Mouse (Mus musculus): Measurements from ENCODE around the gene Emg1. TPM values are rescaled to one million over a fixed set of nuclear protein-coding genes. Genes with fewer than 3 reads are reported as not detected.
"Not testable (repeated sequence)": the region's sequence is repeated elsewhere in the genome, so short reads cannot be mapped to it uniquely, and the experiment has no call there.

Emg1 gene
- polyA plus RNA-seq, 1 experiment from 2014 or later: 175 TPM

DNA sequence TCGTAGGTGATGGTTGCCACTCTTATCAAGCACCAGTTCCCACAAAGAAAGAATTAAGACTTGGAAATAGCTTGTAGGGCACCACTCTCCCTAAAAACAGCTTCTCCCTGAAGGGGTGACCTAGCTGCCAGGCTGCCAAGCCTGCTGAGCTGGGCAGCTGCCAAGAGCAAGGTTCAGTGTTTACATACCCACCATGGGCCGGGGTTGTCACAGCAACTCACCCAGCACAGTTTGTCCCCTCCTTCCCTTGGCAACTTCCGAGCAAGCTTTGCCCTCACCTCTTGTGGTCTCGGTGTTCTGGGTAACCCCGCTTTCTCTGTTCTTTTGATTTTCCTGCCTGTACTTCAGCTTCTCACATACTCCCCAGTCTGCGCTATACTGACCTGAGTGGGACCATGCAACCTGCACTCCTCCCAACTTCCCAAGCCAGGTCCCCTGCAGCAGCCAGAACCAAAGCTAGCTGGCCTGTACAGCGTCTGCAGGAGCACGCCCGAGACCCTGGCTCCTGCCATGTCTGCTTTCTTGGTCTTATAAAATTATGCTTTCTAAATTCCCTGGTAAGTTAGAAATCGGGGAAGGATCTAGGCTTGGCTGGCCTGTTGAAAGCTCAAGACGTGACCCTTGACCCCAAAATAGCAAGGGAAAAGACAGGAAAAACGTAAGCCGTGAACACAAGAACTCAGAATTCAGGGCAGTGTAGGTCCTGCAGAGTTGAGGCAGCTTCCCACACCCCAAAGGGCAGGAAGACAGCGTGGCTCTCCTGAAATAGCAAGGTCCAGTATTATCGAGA lies 17.6 kb downstream of the Emg1 start:
- Histone ChIP-seq H3K27me3 (replicated peaks; ENCODE audit: control insufficient read depth, insufficient read depth, low read length) (no peaks in the 10 kb centered on the region), H3K4me2 (ENCODE audit: low read depth, low read length) (no peak overlapping the region), H3K4me3 (ENCODE audit: low read depth, low read length) (no peak overlapping the region), H3K36me3 (ENCODE audit: control insufficient read depth, insufficient read depth, low read length) (peaks cover 6% of the 10 kb centered on the region; the same call in 1 of the 2 replicates), H3K4me1 (ENCODE audit: control insufficient read depth, insufficient read depth, low read length) (peaks cover 6% of the 10 kb centered on the region; the same call in 1 of the 2 replicates), H3K27ac (replicated peaks; ENCODE audit: low read depth, low read length) (no peak overlapping the region), H3K9me3 (ENCODE audit: control insufficient read depth, low read length) (no peaks in the 10 kb centered on the region), H3K9ac (ENCODE audit: low read depth, low read length) (no peak overlapping the region)
- DNase-seq (ENCODE audit: low spot score) (peak; percentile 68), ATAC-seq (ENCODE audit: low read depth) (peak; percentile 55; the same call in 1 of the 2 replicates)
- WGBS: 62% methylated on average over 15 of the region's 15 CpGs

DNA sequence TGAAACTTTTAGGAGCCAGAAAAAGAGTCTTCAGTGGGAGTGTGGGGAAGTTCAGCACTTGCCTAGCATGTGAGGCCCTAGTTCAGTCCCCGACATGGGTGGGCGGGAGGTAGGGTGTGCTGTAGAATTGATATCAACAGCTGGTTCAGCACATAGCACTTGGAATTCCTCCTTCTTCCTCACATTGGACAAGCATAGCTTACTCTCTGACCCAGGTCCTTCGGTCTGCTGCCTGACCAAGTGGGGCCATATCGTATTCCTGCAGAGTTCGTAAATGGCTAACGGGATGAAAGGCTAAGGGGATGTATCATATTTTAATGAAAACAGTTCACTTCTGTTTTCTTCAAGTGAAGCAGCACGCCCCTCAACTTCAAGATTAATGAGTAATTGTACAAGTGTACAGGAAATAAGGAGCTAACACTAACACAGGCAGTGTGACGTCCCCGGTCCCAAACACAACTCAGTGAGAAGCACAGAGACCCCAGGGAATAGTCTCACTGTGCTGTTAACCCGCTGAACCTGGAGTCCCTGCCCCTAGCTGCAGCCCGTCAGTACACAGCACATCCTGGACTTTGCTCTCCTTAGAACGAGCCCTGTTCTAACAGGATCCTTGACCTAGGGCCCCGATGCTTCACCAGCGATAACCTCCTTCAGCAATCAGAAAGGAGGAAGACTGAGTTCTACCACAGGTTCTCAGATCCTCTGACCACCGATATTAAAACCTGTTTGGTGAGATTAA lies 18.6 kb downstream of the Emg1 start:
- H3K27ac ChIP-seq (replicated peaks; ENCODE audit: low read depth, low read length): no peak overlapping the region
- DNase-seq (ENCODE audit: low spot score): peak; percentile 51
- ATAC-seq (ENCODE audit: low read depth): peak; percentile 37; the same call in 1 of the 2 replicates

DNA sequence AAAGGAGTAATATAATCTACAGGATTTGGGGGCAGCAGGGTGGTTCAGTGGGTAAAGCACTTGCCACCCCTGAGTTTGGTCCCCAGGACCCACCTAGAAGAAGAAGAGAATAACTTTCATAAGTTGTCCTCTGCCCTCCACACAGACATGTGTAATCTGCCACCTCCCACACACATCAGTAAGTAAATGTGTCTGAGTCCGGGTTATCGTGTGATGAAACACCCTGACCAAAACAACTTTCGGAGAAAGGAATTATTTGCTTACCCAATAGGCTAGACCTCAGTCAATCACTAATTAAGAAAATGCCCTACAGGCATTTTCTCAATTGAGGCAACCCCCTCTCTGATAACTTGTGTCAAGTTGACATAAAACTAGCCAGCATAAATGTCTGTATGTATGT lies 21.5 kb downstream of the Emg1 start:
- no peaks in the 10 kb centered on the region for H3K27me3 ChIP-seq (replicated peaks; ENCODE audit: control insufficient read depth, insufficient read depth, low read length)
- DNase-seq (ENCODE audit: low spot score): no peak
- no peak overlapping the region for H3K4me2 ChIP-seq (ENCODE audit: low read depth, low read length)
- H3K36me3 ChIP-seq (ENCODE audit: control insufficient read depth, insufficient read depth, low read length): no peaks in the 10 kb centered on the region
- no peak overlapping the region for H3K4me3 ChIP-seq (ENCODE audit: low read depth, low read length)
- no peak overlapping the region for H3K9ac ChIP-seq (ENCODE audit: low read depth, low read length)
- H3K9me3 ChIP-seq (ENCODE audit: control insufficient read depth, low read length): no peaks in the 10 kb centered on the region
- no peak overlapping the region for H3K27ac ChIP-seq (replicated peaks; ENCODE audit: low read depth, low read length)
- 86% methylated on average over 3 of the region's 3 CpGs for WGBS
- ATAC-seq (ENCODE audit: low read depth): no peak
- peaks cover 6% of the 10 kb centered on the region; the same call in 1 of the 2 replicates for H3K4me1 ChIP-seq (ENCODE audit: control insufficient read depth, insufficient read depth, low read length)

More for the DNA sequence above, 18.6 kb downstream of the Emg1 start:
- WGBS: 52% methylated on average over 15 of the region's 15 CpGs
- Histone ChIP-seq H3K4me2 (ENCODE audit: low read depth, low read length) (no peak overlapping the region), H3K9me3 (ENCODE audit: control insufficient read depth, low read length) (no peaks in the 10 kb centered on the region), H3K36me3 (ENCODE audit: control insufficient read depth, insufficient read depth, low read length) (no peaks in the 10 kb centered on the region), H3K27me3 (replicated peaks; ENCODE audit: control insufficient read depth, insufficient read depth, low read length) (no peaks in the 10 kb centered on the region), H3K4me3 (ENCODE audit: low read depth, low read length) (no peak overlapping the region), H3K4me1 (ENCODE audit: control insufficient read depth, insufficient read depth, low read length) (peaks cover 6% of the 10 kb centered on the region; the same call in 1 of the 2 replicates), H3K9ac (ENCODE audit: low read depth, low read length) (no peak overlapping the region)

DNA sequence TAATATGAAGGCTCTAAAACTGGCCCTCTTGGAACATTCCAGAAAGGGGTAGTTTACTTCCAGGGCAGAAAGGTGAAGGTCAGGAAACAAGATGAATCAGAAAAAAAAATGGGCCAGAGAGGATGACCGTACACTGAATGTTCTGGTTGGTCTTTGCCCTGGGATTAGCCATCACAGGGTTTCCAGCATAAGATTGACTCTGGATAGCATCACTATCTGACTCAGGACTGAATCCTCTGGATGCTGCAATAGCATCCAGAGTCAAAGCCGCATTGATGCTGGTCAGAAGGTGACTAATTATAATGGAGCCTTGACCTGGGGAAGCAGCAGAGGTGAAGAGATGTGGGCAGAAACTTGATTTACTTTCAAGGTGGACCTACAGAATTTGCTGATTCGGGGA lies 23.0 kb downstream of the Emg1 start:
- peaks cover under 1% of the 10 kb centered on the region; the same call in 1 of the 2 replicates for H3K4me1 ChIP-seq (ENCODE audit: control insufficient read depth, insufficient read depth, low read length)
- WGBS: 92% methylated on average over 3 of the region's 3 CpGs
- H3K4me3 ChIP-seq (ENCODE audit: low read depth, low read length): no peak overlapping the region
- H3K4me2 ChIP-seq (ENCODE audit: low read depth, low read length): no peak overlapping the region
- H3K36me3 ChIP-seq (ENCODE audit: control insufficient read depth, insufficient read depth, low read length): no peaks in the 10 kb centered on the region
- H3K27ac ChIP-seq (replicated peaks; ENCODE audit: low read depth, low read length): no peak overlapping the region
- H3K27me3 ChIP-seq (replicated peaks; ENCODE audit: control insufficient read depth, insufficient read depth, low read length): no peaks in the 10 kb centered on the region
- ATAC-seq (ENCODE audit: low read depth): no peak
- no peak overlapping the region for H3K9ac ChIP-seq (ENCODE audit: low read depth, low read length)
- H3K9me3 ChIP-seq (ENCODE audit: control insufficient read depth, low read length): no peaks in the 10 kb centered on the region
- DNase-seq (ENCODE audit: low spot score): no peak

DNA sequence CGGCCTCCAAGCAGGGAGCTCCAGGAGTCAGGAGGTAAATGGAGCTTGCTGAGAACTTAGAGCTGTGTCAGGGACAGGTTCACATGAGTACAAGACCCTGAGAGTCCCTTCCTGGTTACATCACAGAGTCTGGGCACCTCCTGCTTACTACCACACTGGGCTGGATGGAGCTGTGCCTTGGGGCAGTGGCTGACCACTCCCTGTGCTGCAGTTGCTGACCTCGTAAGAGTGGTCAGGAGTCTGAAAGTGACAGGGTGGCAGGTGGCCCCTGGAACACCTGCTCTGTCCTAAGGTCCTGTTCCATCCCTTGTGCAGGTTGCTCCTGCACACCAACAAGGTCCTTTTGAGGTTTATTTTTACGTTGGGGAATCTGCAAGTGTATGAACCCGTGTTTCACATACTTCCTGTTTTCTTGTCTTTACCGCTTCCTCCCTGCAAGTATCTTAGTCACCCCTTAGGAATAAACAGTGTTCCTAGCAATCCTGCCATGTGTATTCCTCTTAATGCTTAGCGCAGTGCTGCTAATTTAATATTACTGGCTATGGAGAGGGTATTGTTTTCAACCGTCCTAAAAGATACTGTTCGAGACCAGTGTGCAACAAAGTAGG lies 23.7 kb downstream of the Emg1 start:
- no peaks in the 10 kb centered on the region for H3K27me3 ChIP-seq (replicated peaks; ENCODE audit: control insufficient read depth, insufficient read depth, low read length)
- no peak for DNase-seq (ENCODE audit: low spot score)

DNA sequence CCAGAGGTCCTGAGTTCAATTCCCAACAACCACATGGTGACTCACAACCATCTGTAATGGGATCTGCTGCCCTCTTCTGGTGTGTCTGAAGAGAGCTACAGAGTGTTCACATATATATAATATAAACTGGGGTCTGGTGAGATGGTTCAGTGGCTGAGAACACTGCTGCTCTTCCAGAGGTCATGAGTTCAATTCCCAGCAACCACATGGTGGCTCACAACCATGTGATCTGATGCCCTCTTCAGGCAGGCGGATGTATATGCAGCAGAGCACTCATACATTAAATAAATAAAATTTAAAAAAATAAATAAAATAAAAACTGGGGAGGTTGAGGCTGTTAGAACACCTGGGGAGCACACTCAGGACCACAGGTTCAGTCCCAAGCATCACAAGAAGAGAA lies 25.3 kb downstream of the Emg1 start:
- not testable (repeated sequence) for H3K36me3 ChIP-seq (ENCODE audit: control insufficient read depth, insufficient read depth, low read length); H3K27me3 ChIP-seq (replicated peaks; ENCODE audit: control insufficient read depth, insufficient read depth, low read length); DNase-seq (ENCODE audit: low spot score); H3K9me3 ChIP-seq (ENCODE audit: control insufficient read depth, low read length); ATAC-seq (ENCODE audit: low read depth); H3K27ac ChIP-seq (replicated peaks; ENCODE audit: low read depth, low read length); H3K4me2 ChIP-seq (ENCODE audit: low read depth, low read length); H3K4me1 ChIP-seq (ENCODE audit: control insufficient read depth, insufficient read depth, low read length); H3K4me3 ChIP-seq (ENCODE audit: low read depth, low read length); H3K9ac ChIP-seq (ENCODE audit: low read depth, low read length)
- 71% methylated on average over 1 of the region's 1 CpGs for WGBS

More for the DNA sequence above, 23.7 kb downstream of the Emg1 start:
- Histone ChIP-seq H3K36me3 (ENCODE audit: control insufficient read depth, insufficient read depth, low read length) (no peaks in the 10 kb centered on the region), H3K4me1 (ENCODE audit: control insufficient read depth, insufficient read depth, low read length) (no peaks in the 10 kb centered on the region), H3K4me2 (ENCODE audit: low read depth, low read length) (no peak overlapping the region), H3K4me3 (ENCODE audit: low read depth, low read length) (no peak overlapping the region), H3K9ac (ENCODE audit: low read depth, low read length) (no peak overlapping the region), H3K27ac (replicated peaks; ENCODE audit: low read depth, low read length) (no peak overlapping the region), H3K9me3 (ENCODE audit: control insufficient read depth, low read length) (no peaks in the 10 kb centered on the region)
- WGBS: 81% methylated on average over 8 of the region's 8 CpGs
- no peak for ATAC-seq (ENCODE audit: low read depth)

DNA sequence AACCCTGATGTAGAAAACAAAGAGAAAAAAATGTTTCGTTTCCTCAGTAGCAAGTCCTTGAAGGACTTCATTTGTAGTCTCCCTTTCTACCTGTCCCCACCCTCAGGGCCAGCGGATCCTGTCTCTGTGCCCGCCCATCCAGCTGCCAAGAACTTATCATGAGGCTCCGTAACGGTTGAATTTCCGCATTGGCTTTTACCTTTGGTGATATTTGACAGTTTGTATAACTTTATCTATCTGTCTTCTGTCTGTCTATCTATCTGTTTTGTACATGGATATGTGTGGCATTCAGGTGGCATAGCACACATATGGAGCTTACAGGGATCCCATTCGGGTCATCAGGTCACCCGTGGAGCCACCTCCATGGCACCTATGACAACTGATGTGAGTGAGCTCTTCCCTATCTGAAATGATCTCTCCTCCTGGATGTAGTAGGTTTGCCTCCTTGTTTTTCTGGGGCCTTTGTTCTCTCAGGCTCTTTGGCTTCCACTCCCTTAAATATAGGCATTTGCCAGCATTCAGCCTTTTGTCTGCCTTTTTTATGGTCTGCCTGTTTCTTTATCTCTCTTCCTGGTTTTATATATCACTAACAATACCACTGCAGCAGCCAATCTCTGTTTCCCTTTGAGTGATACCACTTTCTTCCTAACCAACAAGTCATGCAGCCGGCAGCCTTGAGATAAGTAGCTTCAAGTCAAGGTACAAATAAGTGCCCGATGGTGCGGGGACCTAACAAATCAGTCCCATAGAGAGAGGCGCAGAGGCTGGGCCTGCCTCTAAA lies 26.2 kb downstream of the Emg1 start:
- Histone ChIP-seq H3K9ac (ENCODE audit: low read depth, low read length) (no peak overlapping the region), H3K36me3 (ENCODE audit: control insufficient read depth, insufficient read depth, low read length) (no peaks in the 10 kb centered on the region), H3K27ac (replicated peaks; ENCODE audit: low read depth, low read length) (no peak overlapping the region), H3K4me2 (ENCODE audit: low read depth, low read length) (no peak overlapping the region), H3K4me1 (ENCODE audit: control insufficient read depth, insufficient read depth, low read length) (no peaks in the 10 kb centered on the region), H3K4me3 (ENCODE audit: low read depth, low read length) (no peak overlapping the region), H3K9me3 (ENCODE audit: control insufficient read depth, low read length) (no peaks in the 10 kb centered on the region), H3K27me3 (replicated peaks; ENCODE audit: control insufficient read depth, insufficient read depth, low read length) (no peaks in the 10 kb centered on the region)
- 92% methylated on average over 12 of the region's 12 CpGs for WGBS
- ATAC-seq (ENCODE audit: low read depth) (peak; percentile 34; the same call in 1 of the 2 replicates), DNase-seq (ENCODE audit: low spot score) (no peak)

Measured in embryonic facial prominence, embryonic 14.5 days (tissue).